Mouse (Mus musculus) MEL (cell line): Measurements from ENCODE around the gene Nop16. TPM values are rescaled to one million over a fixed set of nuclear protein-coding genes. Genes with fewer than 3 reads are reported as not detected.

Experiments used
- DNase-seq: peaks from one replicate; pipeline ENCODE4 v3.0.0; 2011; ENCODE audit warnings: low read depth, low spot score
- H3K27ac ChIP-seq: 2 replicates; pipeline ENCODE4 v1.5.1; 2012; ENCODE audit warnings: low read depth, mild to moderate bottlenecking, control low read depth, low read length, moderate library complexity; ENCODE audit not compliant: control insufficient read depth
- H3K27me3 ChIP-seq, 2 experiments: fragments of 150-350 bp in 1 of 2; sonication (generic) in 1 of 2; 2 replicates each; pipeline ENCODE4 v1.6.1; 2012; ENCODE audit warnings: low read length in 2 of 2, mild to moderate bottlenecking in 2 of 2, improper control_type of control experiment in 1 of 2, moderate library complexity in 1 of 2; ENCODE audit not compliant: insufficient read depth in 2 of 2, control insufficient read depth in 1 of 2
- H3K36me3 ChIP-seq, 2 experiments: 2 replicates each; pipeline ENCODE4 v1.6.1; 2012 to 2014; ENCODE audit warnings: low read length in 2 of 2, improper control_type of control experiment in 1 of 2, inconsistent platforms in 1 of 2, mild to moderate bottlenecking in 1 of 2; ENCODE audit not compliant: insufficient read depth in 2 of 2, control insufficient read depth in 1 of 2
- H3K4me1 ChIP-seq, 2 experiments: fragments of 150-350 bp in 1 of 2; sonication (generic) in 1 of 2; 2 replicates each; pipeline ENCODE4 v1.6.1; 2012; ENCODE audit warnings: low read length in 2 of 2, improper control_type of control experiment in 1 of 2, mild to moderate bottlenecking in 1 of 2; ENCODE audit not compliant: insufficient read depth in 2 of 2, control insufficient read depth in 1 of 2
- H3K4me3 ChIP-seq, 2 experiments: fragments of 150-350 bp in 1 of 2; sonication (generic) in 1 of 2; 2 replicates each; pipeline ENCODE4 v1.5.1; 2012; ENCODE audit warnings: low read depth in 2 of 2, low read length in 2 of 2, mild to moderate bottlenecking in 2 of 2, moderate library complexity in 2 of 2, control low read depth in 1 of 2, improper control_type of control experiment in 1 of 2; ENCODE audit not compliant: control insufficient read depth in 1 of 2, insufficient read depth in 1 of 2
- H3K79me2 ChIP-seq: 2 replicates; pipeline ENCODE4 v1.6.1; 2012; ENCODE audit warnings: mild to moderate bottlenecking, low read length, moderate library complexity; ENCODE audit not compliant: control insufficient read depth, poor library complexity, insufficient read depth
- H3K9ac ChIP-seq: 2 replicates; pipeline ENCODE4 v1.6.1; 2012; ENCODE audit warnings: low read depth, mild to moderate bottlenecking, control low read depth, low read length, moderate library complexity; ENCODE audit not compliant: control insufficient read depth, poor library complexity, severe bottlenecking
- H3K9me3 ChIP-seq: fragments of 150-350 bp; sonication (generic); replicated peaks from 2 replicates; pipeline ENCODE4 v1.6.1; 2012; ENCODE audit warnings: mild to moderate bottlenecking, low read length, improper control_type of control experiment, moderate library complexity; ENCODE audit not compliant: insufficient read depth
- BHLHE40 ChIP-seq: IDR thresholded peaks from 2 replicates; pipeline ENCODE4 v1.6.1; 2012; ENCODE audit warnings: low read depth, mild to moderate bottlenecking, inconsistent platforms, low read length, improper control_type of control experiment, borderline replicate concordance
- CTCF ChIP-seq, 3 experiments: IDR thresholded peaks in 2 of 3; conservative IDR thresholded peaks in 1 of 3; 2 replicates each; pipeline ENCODE4 v1.5.1; 2011 to 2012; ENCODE audit warnings: low read length in 3 of 3, low read depth in 2 of 3, mild to moderate bottlenecking in 2 of 3, improper control_type of control experiment in 1 of 3, inconsistent platforms in 1 of 3, mixed read lengths in 1 of 3, moderate library complexity in 1 of 3; ENCODE audit not compliant: control insufficient read depth in 1 of 3, insufficient read depth in 1 of 3, poor library complexity in 1 of 3, severe bottlenecking in 1 of 3
- ETS1 ChIP-seq: IDR thresholded peaks from 2 replicates; pipeline ENCODE4 v1.6.1; 2012; ENCODE audit warnings: low read depth, mild to moderate bottlenecking, inconsistent platforms, low read length, improper control_type of control experiment, moderate library complexity
- GABPA ChIP-seq: IDR thresholded peaks from 2 replicates; pipeline ENCODE4 v1.6.1; 2012; ENCODE audit warnings: low read depth, mild to moderate bottlenecking, inconsistent platforms, low read length, improper control_type of control experiment, moderate library complexity
- HCFC1 ChIP-seq: IDR thresholded peaks from 2 replicates; pipeline ENCODE4 v1.6.1; 2012; ENCODE audit warnings: low read depth, mild to moderate bottlenecking, inconsistent platforms, low read length, improper control_type of control experiment, moderate library complexity
- MAZ ChIP-seq: IDR thresholded peaks from 2 replicates; pipeline ENCODE4 v1.6.1; 2012; ENCODE audit warnings: low read depth, mild to moderate bottlenecking, inconsistent platforms, low read length, improper control_type of control experiment
- MXI1 ChIP-seq: IDR thresholded peaks from 2 replicates; pipeline ENCODE4 v1.6.1; 2011; ENCODE audit warnings: mild to moderate bottlenecking, low read depth, low read length, improper control_type of control experiment
- MYB ChIP-seq: IDR thresholded peaks from 2 replicates; pipeline ENCODE4 v1.6.1; 2011; ENCODE audit warnings: mild to moderate bottlenecking, low read depth, low read length, improper control_type of control experiment
- MYC ChIP-seq: IDR thresholded peaks from 2 replicates; pipeline ENCODE4 v1.6.1; 2011; ENCODE audit warnings: low read depth, mild to moderate bottlenecking, low read length, improper control_type of control experiment, moderate library complexity
- RCOR1 ChIP-seq: IDR thresholded peaks from 2 replicates; pipeline ENCODE4 v1.6.1; 2012; ENCODE audit warnings: low read depth, mild to moderate bottlenecking, inconsistent platforms, low read length, improper control_type of control experiment
- SIN3A ChIP-seq: IDR thresholded peaks from 2 replicates; pipeline ENCODE4 v1.6.1; 2012; ENCODE audit warnings: low read length, improper control_type of control experiment, inconsistent platforms
- TAL1 ChIP-seq: IDR thresholded peaks from 2 replicates; pipeline ENCODE4 v1.6.1; 2012; ENCODE audit warnings: mild to moderate bottlenecking, inconsistent platforms, low read length, moderate library complexity, mixed read lengths
- TBP ChIP-seq: IDR thresholded peaks from 2 replicates; pipeline ENCODE4 v1.8.0; 2011; ENCODE audit warnings: low read depth, low read length, improper control_type of control experiment
- USF1 ChIP-seq: IDR thresholded peaks from 2 replicates; pipeline ENCODE4 v1.6.1; 2014; ENCODE audit warnings: low read depth, mild to moderate bottlenecking, inconsistent platforms, low read length, improper control_type of control experiment, moderate library complexity
- USF2 ChIP-seq, 2 experiments: IDR thresholded peaks; 2 replicates each; pipeline ENCODE4 v1.6.1; 2011 to 2012; ENCODE audit warnings: improper control_type of control experiment in 2 of 2, low read length in 2 of 2, borderline replicate concordance in 1 of 2, inconsistent platforms in 1 of 2, low read depth in 1 of 2, mild to moderate bottlenecking in 1 of 2; ENCODE audit not compliant: insufficient read depth in 1 of 2
- ZC3H11A ChIP-seq: IDR thresholded peaks from 2 replicates; pipeline ENCODE4 v1.6.1; 2012; ENCODE audit warnings: low read depth, mild to moderate bottlenecking, inconsistent platforms, low read length, improper control_type of control experiment
- ZMIZ1 ChIP-seq: IDR thresholded peaks from 2 replicates; pipeline ENCODE4 v1.6.1; 2012; ENCODE audit warnings: low read depth, mild to moderate bottlenecking, inconsistent platforms, low read length, improper control_type of control experiment, moderate library complexity
- ZNF384 ChIP-seq: IDR thresholded peaks from 2 replicates; pipeline ENCODE4 v1.6.1; 2012; ENCODE audit warnings: low read depth, mild to moderate bottlenecking, inconsistent platforms, low read length, improper control_type of control experiment
- polyA plus RNA-seq, 2 experiments: library from polyadenylated mRNA; stranded (reverse) in 1 of 2; unstranded in 1 of 2; fragments of >175 nt in 1 of 2; fragments of >200 nt in 1 of 2; gene quantifications; 2 replicates each; pipeline versions ENCODE4 v1.2.1 to v1.2.4; 2012; ENCODE audit warnings: low replicate concordance in 2 of 2, low read depth in 1 of 2; ENCODE audit not compliant: insufficient read length in 2 of 2, insufficient read depth in 1 of 2, missing spikeins in 1 of 2
- total RNA-seq: library from RNA; depleted of rRNA; stranded (reverse); fragments of 300-350 nt; gene quantifications from 2 replicates; pipeline ENCODE4 v1.2.3, GENCODE M21; 2012

The Nop16 gene
- total and polyA plus RNA-seq, 3 experiments: 131 to 172 TPM; not detected in 1

GRCm38 (mm10) chr13:54559656-54560055, 30.2 kb downstream of the Nop16 start:
- no peak overlapping the region for H3K4me3 ChIP-seq
- H3K27me3 ChIP-seq: no peaks in the 10 kb centered on the region
- TF ChIP-seq USF1 (no peak), MAZ (no peak), BHLHE40 (no peak), HCFC1 (no peak), MXI1 (no peak), SIN3A (no peak), CTCF (IDR thresholded peaks at IDR 0.05 in 2 of 3, conservative IDR thresholded peaks at IDR 0.05 in 1 of 3; ENCODE audit: control insufficient read depth in 1 of 3, insufficient read depth in 1 of 3, low read depth in 2 of 3, low read length in 3 of 3, poor library complexity in 1 of 3, severe bottlenecking in 1 of 3) (no peak), ZC3H11A (no peak), ZMIZ1 (no peak), MYC (no peak), TAL1 (no peak), TBP (no peak), USF2 (IDR thresholded peaks at IDR 0.05; ENCODE audit: borderline replicate concordance in 1 of 2, insufficient read depth in 1 of 2, low read depth in 1 of 2, low read length in 2 of 2) (no peak), RCOR1 (no peak), MYB (no peak), GABPA (no peak)
- TF ChIP-seq, all 39 proteins: peak for 0
- H3K79me2 ChIP-seq: peaks cover 17% of the 10 kb centered on the region
- H3K9ac ChIP-seq: no peak overlapping the region
- peaks cover 0 to 6% of the 10 kb centered on the region in 2 experiments; a peak in 2 of 4 replicates for H3K4me1 ChIP-seq
- H3K9me3 ChIP-seq: no peaks in the 10 kb centered on the region
- no peak overlapping the region for H3K27ac ChIP-seq
- no peak for DNase-seq
- peaks cover 3 to 6% of the 10 kb centered on the region in 2 experiments for H3K36me3 ChIP-seq

- H3K27me3 ChIP-seq: no peaks in the 10 kb centered on the region
- no peak for DNase-seq
- H3K27ac ChIP-seq: no peak overlapping the region
- no peak overlapping the region for H3K9ac ChIP-seq
- peaks cover 0 to 3% of the 10 kb centered on the region in 2 experiments; a peak in 2 of 4 replicates for H3K36me3 ChIP-seq
- H3K4me1 ChIP-seq: no peaks in the 10 kb centered on the region
- H3K4me3 ChIP-seq: no peak overlapping the region
- no peaks in the 10 kb centered on the region for H3K9me3 ChIP-seq
- TF ChIP-seq ZC3H11A: no peak
- no peak for TF ChIP-seq ZNF384
- TF ChIP-seq BHLHE40: no peak
- no peak for TF ChIP-seq ETS1
- 0 out of 2 replicates have a peak, but pooled peaks cover 2% of the 10 kb centered on the region for H3K79me2 ChIP-seq
These were observed 32.2 kb downstream of the Nop16 start for GRCm38 (mm10) chr13:54557652-54558051.
